Mouse (Mus musculus) liver, embryonic 14.5 days (tissue): ENCODE measurements at regions not wholly inside any gene's neighbourhood (a gene's known extent, or its start where the extent isn't known, plus 50 kb on each side); places are given as distances from the start of the nearest gene placed in this dataset.

ENCODE experiments used
- ATAC-seq: fragments of 200-750 bp; cut with Nextera tagmentation; 2 replicates; pipeline ENCODE4 v1.8.0; 2017; ENCODE audit warnings: moderate number of reproducible peaks, mild to moderate bottlenecking, moderate library complexity; ENCODE audit not compliant: insufficient read depth
- DNase-seq, 3 experiments: peaks; one replicate each; pipeline ENCODE4 v3.0.0-alpha.2; 2012 to 2013; ENCODE audit warnings: low read depth in 3 of 3, low spot score in 3 of 3
- H3K27ac ChIP-seq: fragments of 300-500 bp; sonication (generic); 2 replicates; pipeline ENCODE4 v1.5.1; 2014; ENCODE audit warnings: moderate library complexity, mild to moderate bottlenecking, control low read depth, inconsistent platforms
- H3K27me3 ChIP-seq: fragments of 300-500 bp; sonication (generic); 2 replicates; pipeline ENCODE4 v1.6.1; 2014; ENCODE audit warnings: mild to moderate bottlenecking, low read length, moderate library complexity; ENCODE audit not compliant: control insufficient read depth, insufficient read depth
- H3K36me3 ChIP-seq: fragments of 300-500 bp; sonication (generic); replicated peaks from 2 replicates; pipeline ENCODE4 v1.6.1; 2014; ENCODE audit warnings: low read depth; ENCODE audit not compliant: control insufficient read depth, insufficient read depth
- H3K4me1 ChIP-seq, 2 experiments: fragments of 200-500 bp in 1 of 2; fragments of 300-500 bp in 1 of 2; sonication (generic) in 1 of 2; replicated peaks; 2 replicates each; pipeline ENCODE4 v1.6.1; 2012 to 2014; ENCODE audit warnings: antibody characterized with exemption in 1 of 2, inconsistent platforms in 1 of 2, low read length in 1 of 2; ENCODE audit not compliant: control insufficient read depth in 2 of 2, insufficient read depth in 2 of 2
- H3K4me2 ChIP-seq: fragments of 300-500 bp; sonication (generic); 2 replicates; pipeline ENCODE4 v1.6.1; 2014; ENCODE audit warnings: low read depth, mild to moderate bottlenecking, control low read depth, moderate library complexity
- H3K4me3 ChIP-seq, 2 experiments: fragments of 200-500 bp in 1 of 2; fragments of 300-500 bp in 1 of 2; sonication (generic) in 1 of 2; 2 replicates each; pipeline ENCODE4 v1.5.1; 2012 to 2014; ENCODE audit warnings: low read depth in 2 of 2, low read length in 2 of 2, mild to moderate bottlenecking in 2 of 2, control low read depth in 1 of 2, inconsistent platforms in 1 of 2, moderate library complexity in 1 of 2; ENCODE audit not compliant: insufficient read depth in 1 of 2
- H3K9ac ChIP-seq: fragments of 300-500 bp; sonication (generic); replicated peaks from 2 replicates; pipeline ENCODE4 v1.6.1; 2014; ENCODE audit warnings: mild to moderate bottlenecking, control low read depth, moderate library complexity
- H3K9me3 ChIP-seq: fragments of 300-500 bp; sonication (generic); 2 replicates; pipeline ENCODE4 v1.6.1; 2016; ENCODE audit warnings: low read length, mixed read lengths; ENCODE audit not compliant: control insufficient read depth
- CTCF ChIP-seq: IDR thresholded peaks from 2 replicates; pipeline ENCODE4 v1.5.1; 2016; ENCODE audit warnings: antibody characterized with exemption, low read depth, control low read depth
- EP300 ChIP-seq: IDR thresholded peaks from 2 replicates; pipeline ENCODE4 v1.6.1; 2016; ENCODE audit warnings: antibody characterized with exemption, low read depth
- WGBS: fragments of 180-500 bp; shearing (Covaris S2); extraction: QIAGEN DNeasy Blood & Tissue Kit; methylation state at CpG from one replicate; pipeline ENCODE4 v1.1.7; 2014; ENCODE audit not compliant: insufficient replicate concordance; 5-methylcytosine and 5-hydroxymethylcytosine counted together

DNA sequence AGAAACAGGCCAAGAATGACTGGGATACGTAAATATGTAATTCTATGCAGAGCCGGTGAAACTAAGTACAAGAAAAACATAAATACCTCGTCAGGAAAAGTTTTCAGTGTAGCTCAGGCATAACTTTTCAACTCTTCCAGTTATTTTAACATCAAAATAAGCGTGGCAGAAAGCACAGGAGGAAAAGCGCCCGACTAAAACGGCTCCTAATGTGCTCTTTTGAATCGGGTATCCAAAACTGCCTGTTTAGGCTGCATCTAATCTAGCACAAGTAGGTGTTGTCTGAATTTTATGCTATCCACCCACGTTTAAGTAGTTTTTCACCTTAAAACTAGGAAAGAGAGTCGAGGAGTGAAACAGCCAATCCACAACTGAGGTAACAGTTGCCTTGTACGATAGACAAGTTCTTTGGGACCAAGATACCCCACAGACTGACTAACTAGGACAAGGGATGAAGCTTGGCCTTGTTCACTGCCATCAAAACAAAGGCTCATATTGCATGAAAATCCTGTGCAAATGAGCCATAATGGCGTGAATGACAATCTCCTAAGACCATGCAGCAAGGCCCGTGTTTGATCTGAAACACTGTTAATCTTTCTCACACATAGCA, 232.0 kb upstream of the Zic4 start:
- TF ChIP-seq CTCF (no peak), EP300 (no peak)
- ATAC-seq (no peak), DNase-seq (no peak)
- Histone ChIP-seq H3K27me3 (no peaks in the 10 kb centered on the region), H3K27ac (no peak overlapping the region), H3K36me3 (no peaks in the 10 kb centered on the region), H3K4me1 (no peaks in the 10 kb centered on the region), H3K4me2 (no peak overlapping the region), H3K9ac (no peak overlapping the region), H3K4me3 (no peak overlapping the region), H3K9me3 (no peaks in the 10 kb centered on the region)
- WGBS = 57% methylated on average over 13 of the region's 13 CpGs

DNA sequence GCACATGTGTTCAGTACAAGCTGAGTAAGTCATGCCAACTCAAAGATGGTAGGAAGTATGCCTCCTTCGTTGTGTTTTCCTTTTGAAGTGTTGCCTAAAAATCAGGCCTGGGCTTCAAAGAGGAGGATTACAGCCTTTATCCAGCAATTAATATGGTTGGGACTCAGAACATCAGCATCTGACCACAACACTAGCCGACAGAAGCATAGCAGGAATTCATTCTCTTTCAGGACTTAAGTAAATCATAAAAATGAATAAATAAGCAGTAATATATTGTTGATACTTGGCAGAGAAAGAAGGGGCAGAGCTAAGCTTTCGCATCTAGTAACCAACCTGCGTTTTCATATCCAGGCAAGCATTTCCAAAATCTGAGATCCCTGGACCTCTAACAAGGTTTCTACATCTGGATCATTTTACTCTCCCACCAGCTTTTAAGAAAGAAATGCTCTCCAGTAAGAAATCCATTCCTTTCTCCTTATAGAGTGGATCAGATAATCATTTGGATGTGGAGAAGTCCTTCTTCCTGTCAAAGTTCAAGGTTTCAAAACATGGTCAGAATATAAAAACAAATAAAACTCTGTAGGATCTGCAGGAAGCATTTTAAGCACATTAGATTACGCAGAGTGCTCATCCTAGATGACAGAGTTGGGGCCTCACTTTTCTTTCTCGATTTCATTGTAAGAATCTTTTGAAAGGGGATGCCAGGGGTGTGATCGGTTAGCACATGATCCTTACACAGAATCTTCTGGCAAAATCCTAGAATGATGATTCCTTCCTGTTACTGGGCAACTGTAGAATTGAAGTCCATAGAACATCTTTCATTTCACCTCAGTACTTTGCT, 230.6 kb upstream of the Zic4 start:
- 61% methylated on average over 7 of the region's 7 CpGs for WGBS
- Histone ChIP-seq H3K4me2 (no peak overlapping the region), H3K27me3 (no peaks in the 10 kb centered on the region), H3K9ac (no peak overlapping the region), H3K9me3 (no peaks in the 10 kb centered on the region), H3K27ac (no peak overlapping the region), H3K4me1 (no peaks in the 10 kb centered on the region), H3K36me3 (no peaks in the 10 kb centered on the region), H3K4me3 (no peak overlapping the region)
- DNase-seq (no peak), ATAC-seq (no peak)
- TF ChIP-seq EP300 = no peak
- TF ChIP-seq CTCF = no peak

DNA sequence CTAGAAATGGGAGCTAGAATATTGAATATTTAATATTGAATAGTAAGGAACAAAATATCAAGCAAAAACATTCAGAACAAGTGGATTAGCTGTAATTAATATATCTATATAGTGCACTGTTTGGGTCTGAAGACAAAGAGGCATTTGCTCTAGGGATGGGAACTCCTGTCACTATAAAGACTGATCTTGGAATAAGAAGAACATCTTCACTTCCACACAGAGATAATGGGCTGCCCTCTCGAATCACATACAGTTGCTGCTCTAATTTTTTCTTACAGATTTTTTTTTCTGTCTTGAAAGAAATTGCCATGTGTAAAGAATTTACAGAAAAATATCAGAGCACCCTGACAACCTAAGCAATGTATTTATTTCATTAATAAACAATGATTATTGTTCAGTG, 229.7 kb upstream of the Zic4 start:
- DNase-seq (no peak), ATAC-seq (no peak)
- H3K9me3 ChIP-seq = no peaks in the 10 kb centered on the region
- H3K9ac ChIP-seq = no peak overlapping the region
- no peak for TF ChIP-seq EP300
- no peak for TF ChIP-seq CTCF
- no peaks in the 10 kb centered on the region for H3K36me3 ChIP-seq
- no peak overlapping the region for H3K4me2 ChIP-seq
- H3K27me3 ChIP-seq = no peaks in the 10 kb centered on the region
- H3K4me3 ChIP-seq = no peak overlapping the region
- 30% methylated on average over 1 of the region's 1 CpGs for WGBS
- no peaks in the 10 kb centered on the region for H3K4me1 ChIP-seq
- H3K27ac ChIP-seq = no peak overlapping the region

DNA sequence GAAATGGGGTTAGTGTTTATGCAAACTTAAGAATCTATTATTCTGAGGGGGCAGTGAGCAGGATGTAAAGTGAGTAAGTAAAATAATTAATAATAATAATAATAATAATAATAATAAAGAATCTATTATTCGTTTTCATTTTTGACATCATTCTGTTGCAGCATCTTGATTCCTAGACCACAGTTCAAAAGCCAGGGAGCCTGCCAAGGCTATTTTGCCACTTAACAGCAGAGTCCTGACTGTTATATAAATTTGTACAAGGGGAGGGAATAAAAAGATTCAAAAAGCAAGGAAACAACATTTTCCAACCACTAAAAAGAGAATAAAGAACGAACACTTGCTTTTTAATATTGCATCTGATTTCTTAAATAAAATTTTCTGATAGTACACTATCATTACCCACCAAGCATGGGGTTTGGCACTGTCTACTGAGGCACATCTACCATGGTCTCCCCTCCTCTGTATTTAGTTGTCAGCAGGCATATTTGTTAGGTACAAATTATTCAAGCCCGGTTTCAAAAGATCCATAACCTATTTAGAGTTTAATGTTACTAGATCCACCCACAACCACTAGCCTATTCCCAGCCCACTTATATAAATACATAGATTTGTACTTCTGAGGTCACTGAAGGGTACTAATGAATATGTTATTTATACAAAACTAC, 228.8 kb upstream of the Zic4 start:
- H3K9ac ChIP-seq = no peak overlapping the region
- H3K4me3 ChIP-seq = no peak overlapping the region
- no peak overlapping the region for H3K4me2 ChIP-seq
- H3K9me3 ChIP-seq = no peaks in the 10 kb centered on the region
- no peaks in the 10 kb centered on the region for H3K36me3 ChIP-seq
- no peaks in the 10 kb centered on the region for H3K27me3 ChIP-seq
- 58% methylated on average over 3 of the region's 3 CpGs for WGBS
- ATAC-seq (no peak), DNase-seq (no peak)
- H3K4me1 ChIP-seq = no peaks in the 10 kb centered on the region
- no peak for TF ChIP-seq EP300
- TF ChIP-seq CTCF = no peak
- no peak overlapping the region for H3K27ac ChIP-seq

DNA sequence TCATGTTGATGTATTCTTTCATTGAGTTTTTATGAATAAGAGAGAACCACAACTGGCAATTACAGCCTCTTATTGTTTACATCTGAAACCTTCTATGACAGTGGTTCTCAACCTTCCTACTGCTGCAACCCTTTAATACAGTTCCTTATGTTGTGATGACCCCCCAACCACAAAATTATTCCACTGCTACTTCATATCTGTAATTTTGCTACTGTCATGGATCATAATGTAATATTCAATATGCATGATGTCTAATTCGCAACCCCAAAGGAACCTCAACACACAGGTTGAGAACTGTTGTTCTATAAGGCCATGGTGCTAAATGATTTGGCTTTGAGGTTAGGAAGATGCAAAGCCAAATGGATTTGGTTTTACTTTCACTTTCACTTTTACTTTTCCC, 227.9 kb upstream of the Zic4 start:
- TF ChIP-seq EP300 (no peak), CTCF (no peak)
- H3K9me3 ChIP-seq = no peaks in the 10 kb centered on the region
- DNase-seq (no peak), ATAC-seq (no peak)
- no peaks in the 10 kb centered on the region for H3K27me3 ChIP-seq
- no peaks in the 10 kb centered on the region for H3K36me3 ChIP-seq
- no peak overlapping the region for H3K9ac ChIP-seq
- no peak overlapping the region for H3K4me3 ChIP-seq
- H3K4me2 ChIP-seq = no peak overlapping the region
- no peak overlapping the region for H3K27ac ChIP-seq
- no peaks in the 10 kb centered on the region for H3K4me1 ChIP-seq
- WGBS = 63% methylated on average over 1 of the region's 1 CpGs
